ENCODE assay signal across 9 mouse cellular contexts in genomic region chr2:130950548-130950947, GRCm38 (mm10). TPM values are rescaled to one million over a fixed set of nuclear protein-coding genes. Genes with fewer than 3 reads are reported as not detected.
DNase-seq lines count a peak whose midpoint lies in the region; TF ChIP-seq lines count a peak whose summit lies in the region.
"Had no signal": no experiment of that assay in that cellular context is flagged by ENCODE, and none has a peak within 500 bp of the region (broad histone marks: within the 10 kb centered on the region; RNA-seq: fewer than 3 reads in every experiment).

No protein-coding gene starts in this region.

- no peak for TF ChIP-seq POLR2A in lung, adult 2 months (IDR thresholded peaks at IDR 0.05; ENCODE audit: borderline replicate concordance, extremely low read depth, low read depth, low read length)

- no peaks in the 10 kb centered on the region for H3K4me1 ChIP-seq in lung, adult 2 months (ENCODE audit: control insufficient read depth, insufficient read depth, low read length)

- no peaks in the 10 kb centered on the region for H3K27me3 ChIP-seq in C2C12 (ENCODE audit: control insufficient read depth, insufficient read depth, insufficient read length)
- H3K27me3 ChIP-seq: heart, embryonic 13.5 days had no signal

- H3ac ChIP-seq in C2C12 (ENCODE audit: control insufficient read depth, insufficient read length, low read depth) = no peak overlapping the region

- no peaks in the 10 kb centered on the region for H3K79me3 ChIP-seq in C2C12 (ENCODE audit: low read depth)

- H3K79me2 ChIP-seq in C2C12 (ENCODE audit: control insufficient read depth, insufficient read depth) = no peaks in the 10 kb centered on the region

- DNase-seq in adrenal gland, adult 18-20 months (ENCODE audit: low spot score in 2 of 2) = peak; percentile 79 to 85
- DNase-seq in embryo, embryonic 10 days (ENCODE audit: low spot score) = peak; percentile 90
- DNase-seq in gastrocnemius, postnatal 25 days = peak; percentile 51
- peak; percentile 89 to 96 for DNase-seq in kidney, postnatal 36 days
- peak; percentile 82 for DNase-seq in lung, adult 2 months
- peak; percentile 77 for DNase-seq in ovary, postnatal 14 days (ENCODE audit: low spot score)
- DNase-seq in thymus, postnatal 10 days (ENCODE audit: low spot score in 2 of 2) = peak; percentile 55 to 76

- peaks cover 14% of the 10 kb centered on the region for H3K36me3 ChIP-seq in C2C12 (ENCODE audit: control insufficient read depth, insufficient read depth)

- peak; percentile 66 for TF ChIP-seq CTCF in C2C12 (IDR thresholded peaks at IDR 0.05; ENCODE audit: control insufficient read depth, insufficient read depth, insufficient read length)
- TF ChIP-seq CTCF in lung, adult 2 months (IDR thresholded peaks at IDR 0.05; ENCODE audit: insufficient read depth, low read length) = peak; percentile 98

- 0% methylated on average over 1 of the region's 1 CpGs for WGBS in lung, adult 2 months

- no peak overlapping the region for H3K4me3 ChIP-seq in C2C12 (ENCODE audit: insufficient read depth, poor library complexity, severe bottlenecking)
- H3K4me3 ChIP-seq in lung, adult 2 months (replicated peaks; ENCODE audit: extremely low read depth, low read depth, low read length) = no peak overlapping the region
- H3K4me3 ChIP-seq: heart, embryonic 13.5 days had no signal

TF ChIP-seq in C2C12, 6 proteins besides CTCF, POLR2A, EP300 and RAD21:
- TF ChIP-seq MYOG (IDR thresholded peaks at IDR 0.05; ENCODE audit: control insufficient read depth, extremely low read depth, insufficient read length) (no peak), MYOD1 (IDR thresholded peaks at IDR 0.05; ENCODE audit: control insufficient read depth, insufficient read length, low read depth) (no peak), CEBPB (IDR thresholded peaks at IDR 0.05; ENCODE audit: low read depth) (no peak), MAX (IDR thresholded peaks at IDR 0.05) (no peak), FOSL1 (IDR thresholded peaks at IDR 0.05; ENCODE audit: insufficient read depth, low read length, poor library complexity, severe bottlenecking) (no peak)

RNA-seq across cellular contexts. Expression of gene Atrn, which starts 44.3 kb away (rescaled TPM):
- 5.6 TPM for polyA plus RNA-seq in C2C12 (2012; fragmentation: generic; extraction: Trizol)
- 10 to 100 TPM; 24.0 to 32.1 TPM for total RNA-seq in adrenal gland, adult 18-20 months (2021)
- 10 to 100 TPM; 12.8 to 13.1 TPM for total RNA-seq in gastrocnemius, postnatal 25 days (2021)
- polyA plus RNA-seq in lung, adult 2 months (2012; rRNA removed) = 12.1 and 16.4 TPM in 2 replicates

RNA-seq across cellular contexts. Expression of gene 4930402H24Rik, which starts 44.3 kb away (rescaled TPM):
- 11.7 TPM for polyA plus RNA-seq in C2C12 (2012; fragmentation: generic; extraction: Trizol)
- 10 to 100 TPM; 29.5 to 47.8 TPM for total RNA-seq in adrenal gland, adult 18-20 months (2021)
- total RNA-seq in gastrocnemius, postnatal 25 days (2021) = 1 to 10 TPM; 5.1 to 7.6 TPM
- 51.6 and 55.9 TPM in 2 replicates for polyA plus RNA-seq in lung, adult 2 months (2012; rRNA removed)
